Mouse (Mus musculus): Measurements from ENCODE around the gene Wdr62. TPM values are rescaled to one million over a fixed set of nuclear protein-coding genes. Genes with fewer than 3 reads are reported as not detected.

The Wdr62 gene
- total and polyA plus RNA-seq, 2 experiments from 2014 or later, result 3.2 to 3.4 TPM

- Histone ChIP-seq H3K4me2 (ENCODE audit: low read depth, low read length) (peak overlapping the region; percentile 82; the same call in 1 of the 2 replicates), H3K27ac (ENCODE audit: low read depth) (no peak overlapping the region), H3K27me3 (ENCODE audit: control insufficient read depth, insufficient read depth, low read length) (no peaks in the 10 kb centered on the region), H3K4me1 (ENCODE audit: control insufficient read depth, insufficient read depth) (peaks cover 5% of the 10 kb centered on the region), H3K9me3 (replicated peaks; ENCODE audit: control insufficient read depth, low read length) (no peaks in the 10 kb centered on the region), H3K36me3 (replicated peaks; ENCODE audit: control insufficient read depth, insufficient read depth, low read length) (no peaks in the 10 kb centered on the region), H3K9ac (replicated peaks; ENCODE audit: low read depth, low read length) (0 out of 2 replicates have a peak overlapping the region, but pooled peaks have one; percentile 19), H3K4me3 (ENCODE audit: low read depth, low read length) (no peak overlapping the region)
- ATAC-seq (ENCODE audit: insufficient read depth, low read depth), result no peak
- no peak for DNase-seq (ENCODE audit: low spot score)
- whole genome bisulfite sequencing, result 52% methylated on average over 2 of the region's 2 CpGs
- TF ChIP-seq CTCF (IDR thresholded peaks at IDR 0.05; ENCODE audit: low read depth), result no peak
- no peak for TF ChIP-seq EP300 (IDR thresholded peaks at IDR 0.05; ENCODE audit: low read depth)
Observed at GRCm38 (mm10) chr7:30278911-30279310, 1.3 kb downstream of the Wdr62 start.

GRCm38 (mm10) chr7:30274383-30274782, 5.8 kb downstream of the Wdr62 start:
- Histone ChIP-seq H3K9ac (replicated peaks; ENCODE audit: low read depth, low read length) (no peak overlapping the region), H3K4me2 (ENCODE audit: low read depth, low read length) (no peak overlapping the region), H3K36me3 (replicated peaks; ENCODE audit: control insufficient read depth, insufficient read depth, low read length) (0 out of 2 replicates have a peak, but pooled peaks cover 5% of the 10 kb centered on the region), H3K9me3 (replicated peaks; ENCODE audit: control insufficient read depth, low read length) (no peaks in the 10 kb centered on the region), H3K27me3 (ENCODE audit: control insufficient read depth, insufficient read depth, low read length) (no peaks in the 10 kb centered on the region), H3K4me1 (ENCODE audit: control insufficient read depth, insufficient read depth) (peaks cover 2% of the 10 kb centered on the region), H3K27ac (ENCODE audit: low read depth) (no peak overlapping the region), H3K4me3 (ENCODE audit: low read depth, low read length) (no peak overlapping the region)
- TF ChIP-seq EP300 (IDR thresholded peaks at IDR 0.05; ENCODE audit: low read depth), result no peak
- TF ChIP-seq CTCF (IDR thresholded peaks at IDR 0.05; ENCODE audit: low read depth), result no peak
- ATAC-seq (ENCODE audit: insufficient read depth, low read depth) (no peak), DNase-seq (ENCODE audit: low spot score) (no peak)
- 68% methylated on average over 6 of the region's 6 CpGs for WGBS

- Histone ChIP-seq H3K9me3 (replicated peaks; ENCODE audit: control insufficient read depth, low read length) (no peaks in the 10 kb centered on the region), H3K4me2 (ENCODE audit: low read depth, low read length) (no peak overlapping the region), H3K9ac (replicated peaks; ENCODE audit: low read depth, low read length) (no peak overlapping the region), H3K27ac (ENCODE audit: low read depth) (no peak overlapping the region), H3K36me3 (replicated peaks; ENCODE audit: control insufficient read depth, insufficient read depth, low read length) (peaks cover 18% of the 10 kb centered on the region; the same call in 1 of the 2 replicates), H3K4me1 (ENCODE audit: control insufficient read depth, insufficient read depth) (no peaks in the 10 kb centered on the region), H3K4me3 (ENCODE audit: low read depth, low read length) (no peak overlapping the region), H3K27me3 (ENCODE audit: control insufficient read depth, insufficient read depth, low read length) (no peaks in the 10 kb centered on the region)
- ATAC-seq (ENCODE audit: insufficient read depth, low read depth) (no peak), DNase-seq (ENCODE audit: low spot score) (no peak)
- WGBS, result 86% methylated on average over 4 of the region's 4 CpGs
- TF ChIP-seq EP300 (IDR thresholded peaks at IDR 0.05; ENCODE audit: low read depth) (no peak), CTCF (IDR thresholded peaks at IDR 0.05; ENCODE audit: low read depth) (no peak)
Observed at GRCm38 (mm10) chr7:30269641-30270040, 10.6 kb downstream of the Wdr62 start.

GRCm38 (mm10) chr7:30266780-30267179, 13.4 kb downstream of the Wdr62 start:
- Histone ChIP-seq H3K36me3 (replicated peaks; ENCODE audit: control insufficient read depth, insufficient read depth, low read length) (peaks cover 33% of the 10 kb centered on the region; the same call in 1 of the 2 replicates), H3K4me3 (ENCODE audit: low read depth, low read length) (no peak overlapping the region), H3K4me2 (ENCODE audit: low read depth, low read length) (no peak overlapping the region), H3K27ac (ENCODE audit: low read depth) (no peak overlapping the region), H3K27me3 (ENCODE audit: control insufficient read depth, insufficient read depth, low read length) (no peaks in the 10 kb centered on the region), H3K9me3 (replicated peaks; ENCODE audit: control insufficient read depth, low read length) (no peaks in the 10 kb centered on the region), H3K9ac (replicated peaks; ENCODE audit: low read depth, low read length) (no peak overlapping the region), H3K4me1 (ENCODE audit: control insufficient read depth, insufficient read depth) (no peaks in the 10 kb centered on the region)
- DNase-seq (ENCODE audit: low spot score) (no peak), ATAC-seq (ENCODE audit: insufficient read depth, low read depth) (no peak)
- TF ChIP-seq EP300 (IDR thresholded peaks at IDR 0.05; ENCODE audit: low read depth) (no peak), CTCF (IDR thresholded peaks at IDR 0.05; ENCODE audit: low read depth) (no peak)
- WGBS, result 37% methylated on average over 3 of the region's 3 CpGs

GRCm38 (mm10) chr7:30265935-30266334, 14.3 kb downstream of the Wdr62 start:
- DNase-seq (ENCODE audit: low spot score), result no peak
- ATAC-seq (ENCODE audit: insufficient read depth, low read depth), result no peak
- no peaks in the 10 kb centered on the region for H3K9me3 ChIP-seq (replicated peaks; ENCODE audit: control insufficient read depth, low read length)
- H3K27ac ChIP-seq (ENCODE audit: low read depth), result no peak overlapping the region
- no peaks in the 10 kb centered on the region for H3K4me1 ChIP-seq (ENCODE audit: control insufficient read depth, insufficient read depth)
- H3K4me3 ChIP-seq (ENCODE audit: low read depth, low read length), result no peak overlapping the region
- no peaks in the 10 kb centered on the region for H3K27me3 ChIP-seq (ENCODE audit: control insufficient read depth, insufficient read depth, low read length)
- no peak for TF ChIP-seq EP300 (IDR thresholded peaks at IDR 0.05; ENCODE audit: low read depth)
- no peak for TF ChIP-seq CTCF (IDR thresholded peaks at IDR 0.05; ENCODE audit: low read depth)
- no peak overlapping the region for H3K4me2 ChIP-seq (ENCODE audit: low read depth, low read length)
- WGBS, result 91% methylated on average over 7 of the region's 7 CpGs
- H3K9ac ChIP-seq (replicated peaks; ENCODE audit: low read depth, low read length), result no peak overlapping the region
- H3K36me3 ChIP-seq (replicated peaks; ENCODE audit: control insufficient read depth, insufficient read depth, low read length), result peaks cover 33% of the 10 kb centered on the region; the same call in 1 of the 2 replicates

- no peak overlapping the region for H3K9ac ChIP-seq (replicated peaks; ENCODE audit: low read depth, low read length)
- no peak for ATAC-seq (ENCODE audit: insufficient read depth, low read depth)
- WGBS, result 93% methylated on average over 5 of the region's 5 CpGs
- H3K27ac ChIP-seq (ENCODE audit: low read depth), result no peak overlapping the region
- no peak for DNase-seq (ENCODE audit: low spot score)
- H3K4me3 ChIP-seq (ENCODE audit: low read depth, low read length), result no peak overlapping the region
- TF ChIP-seq CTCF (IDR thresholded peaks at IDR 0.05; ENCODE audit: low read depth), result no peak
- no peak for TF ChIP-seq EP300 (IDR thresholded peaks at IDR 0.05; ENCODE audit: low read depth)
- no peaks in the 10 kb centered on the region for H3K9me3 ChIP-seq (replicated peaks; ENCODE audit: control insufficient read depth, low read length)
- H3K27me3 ChIP-seq (ENCODE audit: control insufficient read depth, insufficient read depth, low read length), result no peaks in the 10 kb centered on the region
- H3K36me3 ChIP-seq (replicated peaks; ENCODE audit: control insufficient read depth, insufficient read depth, low read length), result peaks cover 33% of the 10 kb centered on the region; the same call in 1 of the 2 replicates
- no peak overlapping the region for H3K4me2 ChIP-seq (ENCODE audit: low read depth, low read length)
- no peaks in the 10 kb centered on the region for H3K4me1 ChIP-seq (ENCODE audit: control insufficient read depth, insufficient read depth)
Observed at GRCm38 (mm10) chr7:30265531-30265930, 14.7 kb downstream of the Wdr62 start.
